Mouse (Mus musculus) CH12.LX (cell line): Measurements from ENCODE around the gene Map4k1. TPM values are rescaled to one million over a fixed set of nuclear protein-coding genes. Genes with fewer than 3 reads are reported as not detected.

Experiments
- DNase-seq: peaks from one replicate; pipeline ENCODE4 v3.0.0-alpha.2; 2013; ENCODE audit errors: extremely low read depth
- H3K27ac ChIP-seq: 2 replicates; pipeline ENCODE4 v1.5.1; 2012; ENCODE audit warnings: low read depth, mild to moderate bottlenecking, control low read depth, moderate library complexity; ENCODE audit not compliant: insufficient read depth
- H3K27me3 ChIP-seq: replicated peaks from 2 replicates; pipeline ENCODE3; 2012; ENCODE audit warnings: inconsistent platforms
- H3K36me3 ChIP-seq, 2 experiments: replicated peaks in 1 of 2; 2 replicates each; pipeline versions ENCODE3 to v1.6.1; 2012; ENCODE audit warnings: inconsistent platforms in 1 of 2, low read length in 1 of 2, mild to moderate bottlenecking in 1 of 2, mixed read lengths in 1 of 2, moderate library complexity in 1 of 2; ENCODE audit not compliant: control insufficient read depth in 1 of 2, insufficient read depth in 1 of 2
- H3K4me1 ChIP-seq, 2 experiments: 2 replicates each; pipeline ENCODE4 v1.6.1; 2012; ENCODE audit warnings: inconsistent platforms in 1 of 2, moderate library complexity in 1 of 2; ENCODE audit not compliant: insufficient read depth in 2 of 2, control insufficient read depth in 1 of 2
- H3K4me2 ChIP-seq: 2 replicates; pipeline ENCODE4 v1.6.1; 2012; ENCODE audit warnings: low read depth, mild to moderate bottlenecking, control low read depth; ENCODE audit not compliant: poor library complexity, insufficient read depth, severe bottlenecking
- H3K4me3 ChIP-seq, 3 experiments: fragments of 150-350 bp in 1 of 3; sonication (generic) in 1 of 3; replicated peaks in 1 of 3; 2 replicates each; pipeline versions ENCODE3 to v1.5.1; 2011 to 2012; ENCODE audit warnings: low read depth in 2 of 3, low read length in 2 of 3, mild to moderate bottlenecking in 2 of 3, moderate library complexity in 2 of 3, control low read depth in 1 of 3, improper control_type of control experiment in 1 of 3, inconsistent platforms in 1 of 3, mixed read lengths in 1 of 3; ENCODE audit not compliant: poor library complexity in 1 of 3
- H3K79me2 ChIP-seq: replicated peaks from 2 replicates; pipeline ENCODE4 v1.6.1; 2012; ENCODE audit warnings: mild to moderate bottlenecking, moderate library complexity; ENCODE audit not compliant: control insufficient read depth, poor library complexity, insufficient read depth, severe bottlenecking; ENCODE audit errors: extremely low read depth
- H3K9ac ChIP-seq: 2 replicates; pipeline ENCODE4 v1.6.1; 2012; ENCODE audit warnings: low read depth, mild to moderate bottlenecking, control low read depth, moderate library complexity; ENCODE audit not compliant: insufficient read depth
- H3K9me3 ChIP-seq: replicated peaks from 2 replicates; pipeline ENCODE3; 2012; ENCODE audit warnings: low read length, inconsistent platforms, mixed read lengths
- BHLHE40 ChIP-seq: IDR thresholded peaks from 2 replicates; pipeline ENCODE4 v1.6.1; 2011; ENCODE audit warnings: mild to moderate bottlenecking, low read depth, low read length, improper control_type of control experiment
- CTCF ChIP-seq, 2 experiments: IDR thresholded peaks in 1 of 2; conservative IDR thresholded peaks in 1 of 2; 2 replicates each; pipeline ENCODE4 v1.5.1; 2011 to 2012; ENCODE audit warnings: low read depth in 2 of 2, low read length in 2 of 2, improper control_type of control experiment in 1 of 2, inconsistent platforms in 1 of 2, mild to moderate bottlenecking in 1 of 2, moderate library complexity in 1 of 2
- E2F4 ChIP-seq: IDR thresholded peaks from 2 replicates; pipeline ENCODE4 v1.6.1; 2011; ENCODE audit warnings: low read depth, low read length, improper control_type of control experiment; ENCODE audit not compliant: insufficient replicate concordance
- GABPA ChIP-seq: IDR thresholded peaks from 2 replicates; pipeline ENCODE4 v1.6.1; 2012; ENCODE audit warnings: low read depth, low read length, improper control_type of control experiment, inconsistent platforms; ENCODE audit not compliant: insufficient replicate concordance
- HCFC1 ChIP-seq: IDR thresholded peaks from 2 replicates; pipeline ENCODE4 v1.6.1; 2012; ENCODE audit warnings: low read depth, mild to moderate bottlenecking, inconsistent platforms, low read length, improper control_type of control experiment
- MAFK ChIP-seq: IDR thresholded peaks from 2 replicates; pipeline ENCODE4 v1.6.1; 2011; ENCODE audit warnings: low read length, improper control_type of control experiment; ENCODE audit not compliant: insufficient replicate concordance
- NELFE ChIP-seq: IDR thresholded peaks from 2 replicates; pipeline ENCODE4 v1.6.1; 2011; ENCODE audit warnings: low read depth, low read length, improper control_type of control experiment
- NRF1 ChIP-seq: IDR thresholded peaks from 2 replicates; pipeline ENCODE4 v1.6.1; 2014; ENCODE audit warnings: low read depth, mild to moderate bottlenecking, inconsistent platforms, low read length, improper control_type of control experiment, moderate library complexity
- PAX5 ChIP-seq: IDR thresholded peaks from 2 replicates; pipeline ENCODE4 v1.6.1; 2012; ENCODE audit warnings: low read length, inconsistent platforms, mixed read lengths
- POLR2A ChIP-seq: IDR thresholded peaks from 2 replicates; pipeline ENCODE4 v1.6.1; 2011; ENCODE audit warnings: low read depth, mild to moderate bottlenecking, improper control_type of control experiment, low read length
- RAD21 ChIP-seq: IDR thresholded peaks from 2 replicates; pipeline ENCODE4 v1.6.1; 2011; ENCODE audit warnings: low read depth, mild to moderate bottlenecking, low read length, improper control_type of control experiment, moderate library complexity
- RCOR1 ChIP-seq: conservative IDR thresholded peaks from 2 replicates; pipeline ENCODE4 v1.6.1; 2012; ENCODE audit warnings: low read depth, mild to moderate bottlenecking, inconsistent platforms, low read length, improper control_type of control experiment
- SMC3 ChIP-seq: IDR thresholded peaks from 2 replicates; pipeline ENCODE4 v1.6.1; 2011; ENCODE audit warnings: low read depth, low read length, improper control_type of control experiment
- TBP ChIP-seq: conservative IDR thresholded peaks from 2 replicates; pipeline ENCODE4 v1.6.1; 2011; ENCODE audit warnings: low read depth, low read length, improper control_type of control experiment
- TCF12 ChIP-seq: IDR thresholded peaks from 2 replicates; pipeline ENCODE4 v1.6.1; 2014; ENCODE audit warnings: low read depth, mild to moderate bottlenecking, inconsistent platforms, low read length, improper control_type of control experiment
- UBTF ChIP-seq: IDR thresholded peaks from 2 replicates; pipeline ENCODE4 v1.6.1; 2012; ENCODE audit warnings: low read depth, mild to moderate bottlenecking, inconsistent platforms, low read length, improper control_type of control experiment, moderate library complexity
- ZNF384 ChIP-seq: IDR thresholded peaks from 2 replicates; pipeline ENCODE4 v1.6.1; 2012; ENCODE audit warnings: low read depth, low read length, improper control_type of control experiment, inconsistent platforms
- dilution Hi-C: fragments of 300-500 bp; cut with MboI; formaldehyde crosslinking; loops from 2 replicates; pipeline ENCODE4 v1.14.3; 2020; ENCODE audit warnings: low sequenced_read_pairs; ENCODE audit not compliant: extremely low pct_unique_long_range_greater_than_20kb, extremely low pct_ligation_motif_present
- in situ Hi-C: fragments of 300-500 bp; cut with MboI; formaldehyde crosslinking; loops from 3 replicates; pipeline ENCODE4 v1.14.3; 2019; ENCODE audit warnings: low sequenced_read_pairs, low pct_ligation_motif_present, low pct_unique_long_range_greater_than_20kb, mixed read lengths
- polyA plus RNA-seq: library from polyadenylated mRNA; unstranded; fragments of >175 nt; gene quantifications from 2 replicates; pipeline ENCODE4 v1.2.1, GENCODE M21; 2012; ENCODE audit warnings: low read depth; ENCODE audit not compliant: insufficient read length
- total RNA-seq, 2 experiments: library from RNA; depleted of rRNA; stranded (reverse); fragments of 300-350 nt in 1 of 2; fragments of >200 nt in 1 of 2; gene quantifications; 2 replicates each; pipeline ENCODE4 v1.2.3; 2012 to 2014

The Map4k1 gene
- total and polyA plus RNA-seq, 3 experiments: 114 to 395 (median 183) TPM

- no peak for TF ChIP-seq UBTF
- 0 out of 2 replicates have a peak, but pooled peaks have one; percentile 31 for TF ChIP-seq POLR2A
- Histone ChIP-seq H3K27me3 (no peaks in the 10 kb centered on the region), H3K4me1 (peaks cover 12 to 17% of the 10 kb centered on the region in 2 experiments; a peak in 3 of 4 replicates), H3K36me3 (peaks cover 91 to 99% of the 10 kb centered on the region in 2 experiments), H3K27ac (no peak overlapping the region), H3K4me3 (no peak overlapping the region), H3K9me3 (peaks cover 22% of the 10 kb centered on the region), H3K4me2 (no peak overlapping the region), H3K79me2 (peaks cover 12% of the 10 kb centered on the region), H3K9ac (no peak overlapping the region)
- dilution Hi-C loops: no loop called here
- DNase-seq: no peak
- in situ Hi-C loops: no loop called here
Observed at GRCm38 (mm10) chr7:28990766-28991273, 9.0 kb downstream of the Map4k1 start.

GRCm38 (mm10) chr7:28991616-28992015 lies 9.8 kb downstream of the Map4k1 start:
- no peak overlapping the region for H3K9ac ChIP-seq
- peaks cover 5 to 9% of the 10 kb centered on the region in 2 experiments; a peak in 3 of 4 replicates for H3K4me1 ChIP-seq
- H3K27me3 ChIP-seq: no peaks in the 10 kb centered on the region
- no peak overlapping the region for H3K4me2 ChIP-seq
- H3K9me3 ChIP-seq: peaks cover 28% of the 10 kb centered on the region
- in situ Hi-C loops (no loop called here), dilution Hi-C loops (no loop called here)
- H3K79me2 ChIP-seq: peaks cover 4% of the 10 kb centered on the region
- H3K4me3 ChIP-seq: no peak overlapping the region
- no peak overlapping the region for H3K27ac ChIP-seq
- peak; percentile 55 for TF ChIP-seq SMC3
- TF ChIP-seq GABPA: no peak
- peak; percentile 49 for TF ChIP-seq ZNF384
- no peak for TF ChIP-seq BHLHE40
- TF ChIP-seq MAFK: no peak
- no peak for TF ChIP-seq TBP
- no peak for TF ChIP-seq PAX5
- peak in 1 of 2 experiments; percentile 67; a peak in 3 of 4 replicates for TF ChIP-seq CTCF (conservative IDR thresholded peaks at IDR 0.05 in 1 of 2, IDR thresholded peaks at IDR 0.05 in 1 of 2; ENCODE audit: low read depth in 2 of 2, low read length in 2 of 2)
- no peak for TF ChIP-seq NELFE
- TF ChIP-seq RAD21: peak; percentile 47
- no peak for TF ChIP-seq E2F4
- no peak for TF ChIP-seq HCFC1
- DNase-seq: no peak
- peaks cover 91 to 99% of the 10 kb centered on the region in 2 experiments for H3K36me3 ChIP-seq

GRCm38 (mm10) chr7:28992997-28993396 lies 11.1 kb downstream of the Map4k1 start:
- dilution Hi-C loops (no loop called here), in situ Hi-C loops (no loop called here)
- no peaks in the 10 kb centered on the region for H3K4me1 ChIP-seq
- no peak overlapping the region for H3K4me3 ChIP-seq
- peaks cover 88 to 98% of the 10 kb centered on the region in 2 experiments for H3K36me3 ChIP-seq
- peaks cover 35% of the 10 kb centered on the region for H3K9me3 ChIP-seq
- TF ChIP-seq RCOR1 (no peak), TCF12 (no peak), PAX5 (no peak), ZNF384 (no peak), NRF1 (no peak)
- DNase-seq: no peak
- no peaks in the 10 kb centered on the region for H3K27me3 ChIP-seq
- H3K9ac ChIP-seq: no peak overlapping the region
- no peak overlapping the region for H3K4me2 ChIP-seq
- no peaks in the 10 kb centered on the region; the same call in 1 of the 2 replicates for H3K79me2 ChIP-seq
- H3K27ac ChIP-seq: no peak overlapping the region
